Mouse (Mus musculus) lung, postnatal 0 days (tissue): Measurements from ENCODE around the gene Chmp1a.

Experiments
- CTCF ChIP-seq: IDR thresholded peaks from 2 replicates; pipeline ENCODE4 v1.5.1; 2016; ENCODE audit warnings: antibody characterized with exemption, mild to moderate bottlenecking
- EP300 ChIP-seq: IDR thresholded peaks from 2 replicates; pipeline ENCODE4 v1.6.1; 2016; ENCODE audit warnings: antibody characterized with exemption, mild to moderate bottlenecking, control low read depth

DNA sequence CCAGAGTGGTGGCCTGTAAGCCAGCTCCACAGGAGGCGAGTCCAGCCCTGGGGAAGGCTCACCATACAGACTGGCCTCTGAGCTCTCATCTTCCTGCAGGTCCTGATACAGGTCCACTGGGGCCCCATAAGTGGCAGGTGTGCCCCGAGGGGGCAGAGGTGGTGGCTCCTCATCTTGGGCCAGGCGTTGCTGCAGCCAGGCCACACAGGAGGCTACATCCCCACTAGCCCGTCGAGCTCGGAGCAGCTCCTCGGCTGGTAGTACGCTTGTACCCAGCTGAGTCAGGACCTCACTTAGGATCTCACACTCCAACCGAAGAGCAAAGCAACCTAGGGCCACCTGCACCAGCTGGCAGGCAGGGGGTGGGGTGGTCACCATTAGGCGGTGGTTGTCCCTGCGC lies 21.2 kb upstream of the Chmp1a start:
- TF ChIP-seq EP300 (no peak), CTCF (no peak)
